Mouse (Mus musculus) E14TG2a.4 (cell line): ENCODE results near the gene Smad3.

ENCODE experiments used
- CTCF ChIP-seq: conservative IDR thresholded peaks from 2 replicates; pipeline ENCODE4 v1.5.1; 2014; ENCODE audit warnings: low read length
- NANOG ChIP-seq: IDR thresholded peaks from 2 replicates; pipeline ENCODE4 v1.6.1; 2014; ENCODE audit warnings: borderline replicate concordance, low read length, mixed read lengths

- no peak for TF ChIP-seq CTCF
- TF ChIP-seq NANOG = no peak
Measured at GRCm38 (mm10) chr9:63732700-63733099, 25.1 kb downstream of the Smad3 start.
